Mouse (Mus musculus): ENCODE measurements around the gene Phb.

Phb gene

DNA sequence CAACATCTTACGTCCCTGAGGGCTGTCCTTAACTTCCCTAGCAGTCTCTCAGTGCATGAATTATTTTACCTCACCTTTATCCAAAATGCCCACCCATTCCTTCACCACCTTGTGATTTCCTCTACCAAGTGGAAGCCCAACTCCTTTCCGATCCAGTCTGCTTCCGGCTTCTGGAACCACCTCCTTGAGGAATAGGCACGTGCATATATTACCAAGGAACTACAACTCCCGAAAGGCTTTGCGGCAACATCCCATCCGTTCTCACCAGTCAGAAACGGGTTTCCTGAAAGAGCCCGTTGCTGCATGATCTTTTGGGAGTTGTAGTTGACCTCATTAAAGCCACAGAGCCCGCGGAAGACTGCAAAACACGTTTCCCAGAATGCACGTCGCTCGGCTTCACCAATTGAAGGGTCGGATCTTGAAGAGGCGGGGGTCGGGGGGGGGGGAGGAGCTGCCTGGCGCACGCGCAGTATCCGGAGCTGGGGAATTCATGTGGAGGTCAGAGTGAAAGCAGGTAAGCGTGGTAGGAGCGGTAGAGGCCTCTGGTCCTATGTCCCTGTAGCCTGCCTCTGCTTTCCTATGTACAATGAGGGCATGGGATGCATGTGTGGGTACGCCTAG is at the start of gene Phb:
Gene Phb (plus strand): TSS at position 429 of the 621 bp plus-strand sequence.
- DNase-seq, result peak; percentile 89

DNA sequence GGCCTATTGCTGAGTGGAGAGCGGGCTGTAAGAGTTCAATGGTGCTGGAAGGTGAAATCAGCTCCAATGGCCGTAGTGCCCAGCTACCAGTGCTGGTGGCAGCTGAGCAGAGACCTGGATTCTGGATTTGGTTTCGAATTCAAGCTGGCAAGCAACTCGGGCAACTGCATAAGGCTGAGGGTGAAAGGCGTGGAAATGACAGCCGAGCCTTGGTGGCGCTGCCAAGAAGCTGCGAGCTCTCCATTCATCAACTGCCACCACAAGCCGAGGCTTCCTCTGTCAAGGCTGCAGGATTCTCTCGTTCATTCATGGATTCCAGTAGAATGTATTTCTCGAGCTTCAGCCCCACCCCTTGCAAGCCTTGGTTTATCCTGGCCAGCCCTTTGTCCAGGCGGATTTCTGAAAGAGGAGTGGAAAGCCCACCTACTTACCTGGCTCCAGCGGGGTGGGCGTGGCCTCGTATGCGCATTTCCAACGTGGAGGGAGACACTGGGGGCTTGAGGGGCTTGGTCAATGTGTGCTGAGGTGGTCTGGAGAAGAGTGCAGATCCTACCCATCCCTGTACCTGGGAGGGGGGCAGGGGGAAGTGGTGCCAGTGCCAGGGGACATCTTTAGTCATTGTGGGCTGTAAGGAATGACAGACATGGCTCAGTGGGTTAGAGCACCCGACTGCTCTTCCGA is 48.8 kb upstream of the Phb start:
- no peak for DNase-seq

DNA sequence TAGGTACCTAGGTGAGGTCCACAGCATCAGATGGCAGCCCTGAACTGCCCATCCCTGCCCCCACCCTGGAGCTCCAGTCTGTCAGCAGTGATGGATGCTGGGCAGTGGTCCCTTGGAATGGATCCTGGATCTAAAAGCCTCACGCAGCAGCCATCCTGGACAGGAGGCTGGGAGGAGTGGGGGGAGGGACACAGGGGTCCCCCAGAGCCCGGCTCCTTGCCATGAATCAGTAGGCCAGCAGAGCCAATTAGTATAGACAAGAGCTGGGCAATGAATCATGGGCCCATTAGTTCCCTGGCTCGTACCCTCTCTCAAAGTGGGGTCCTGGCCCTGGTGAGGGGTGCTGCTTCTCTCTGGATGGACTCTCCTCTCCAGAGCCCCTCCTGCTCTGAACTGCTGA is 47.7 kb upstream of the Phb start:
- DNase-seq, result no peak

DNA sequence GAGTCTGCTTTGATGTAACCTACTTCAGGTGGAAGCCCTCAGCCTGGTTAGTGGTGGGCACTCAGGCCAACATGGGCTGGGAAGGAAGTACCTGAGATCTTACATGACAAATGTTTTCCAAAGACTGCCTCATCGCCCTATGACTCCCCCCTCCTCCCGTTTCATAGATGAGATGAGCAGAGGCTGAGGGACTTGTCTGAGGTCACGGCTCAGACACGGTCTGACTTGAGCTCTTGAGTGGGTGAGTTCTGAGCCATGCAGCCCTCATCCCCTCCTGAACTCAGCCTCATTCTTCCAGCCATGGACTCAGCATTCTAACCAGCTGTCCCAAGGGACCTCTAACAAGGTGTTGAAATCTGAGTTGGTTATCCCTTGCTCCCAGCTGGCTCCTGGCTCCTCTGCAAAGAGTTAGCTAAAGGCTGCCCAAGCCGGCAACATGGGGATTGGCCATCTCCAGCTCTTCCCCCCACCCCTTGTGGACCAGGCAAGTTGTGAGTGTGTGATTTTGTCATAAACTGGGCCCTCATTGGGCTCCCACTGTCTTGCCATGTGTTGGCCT is 46.8 kb upstream of the Phb start:
- DNase-seq, result no peak

DNA sequence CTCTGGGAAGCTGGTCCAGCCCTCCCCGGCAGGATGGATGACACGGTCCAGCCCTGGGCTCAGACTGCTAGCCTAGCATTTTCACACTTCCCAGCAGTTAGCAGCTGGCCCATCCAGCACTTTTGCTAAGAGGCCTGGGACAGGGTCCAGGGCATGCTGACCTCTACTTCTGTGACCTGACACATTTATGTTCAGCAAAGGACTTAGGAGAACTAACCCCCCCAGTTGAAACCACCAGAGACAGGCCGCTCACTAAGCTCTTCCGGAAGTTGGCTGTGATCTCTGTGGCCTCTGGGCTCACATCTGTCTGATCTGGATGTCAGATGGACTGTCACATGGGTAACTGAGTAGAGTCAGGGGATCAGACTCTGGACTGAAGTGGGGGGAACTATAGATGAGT is 45.7 kb upstream of the Phb start:
- no peak for DNase-seq

DNA sequence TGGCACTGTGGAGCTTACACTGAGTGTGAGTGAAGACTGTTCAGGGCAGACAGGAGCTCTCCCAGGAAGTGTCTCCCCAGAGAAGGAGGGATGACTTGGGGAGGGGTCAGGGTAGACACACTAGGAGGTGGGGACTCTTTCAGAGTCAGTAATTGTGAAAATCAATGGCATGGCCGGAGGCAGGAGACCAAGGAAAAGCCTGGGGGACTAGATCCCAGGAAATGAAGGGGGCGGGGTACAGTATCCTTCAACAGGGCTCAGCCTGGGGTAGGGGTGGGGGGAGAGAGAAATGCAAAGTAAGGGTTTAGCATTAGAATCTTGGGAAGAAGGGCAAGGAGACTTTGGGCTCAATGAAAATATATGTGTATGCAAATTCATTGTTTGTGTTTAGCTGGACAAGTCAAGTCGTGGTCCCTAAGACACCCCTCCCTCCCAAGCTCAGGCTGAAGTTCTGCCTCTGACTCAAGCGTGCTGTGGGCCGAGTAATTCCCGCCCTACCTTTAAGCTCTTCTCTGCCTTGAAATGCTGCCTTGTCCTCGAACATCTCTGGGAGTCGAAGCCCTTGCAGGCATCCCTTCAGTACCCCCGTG is 45.1 kb upstream of the Phb start:
- DNase-seq, result no peak

DNA sequence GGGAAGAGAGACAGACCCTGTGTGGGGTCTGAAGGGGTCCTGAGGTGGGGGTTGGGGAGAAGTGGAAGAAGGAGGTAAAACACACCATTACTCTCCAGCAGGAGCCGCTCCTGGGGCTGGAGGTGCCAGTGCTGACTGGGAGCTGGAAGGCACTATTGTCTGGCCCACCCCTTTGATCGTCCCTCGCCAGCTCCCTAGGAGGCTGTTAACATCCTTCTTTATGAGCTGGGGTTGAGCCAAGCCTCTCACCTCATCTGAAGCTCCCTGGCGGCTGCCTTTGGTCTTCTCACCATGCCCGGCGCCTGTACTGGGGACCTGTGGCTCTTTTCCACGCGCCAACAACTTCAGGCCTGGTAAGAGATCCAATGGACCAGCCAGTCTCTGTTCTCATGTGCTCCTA is 44.3 kb upstream of the Phb start:
- DNase-seq, result no peak

DNA sequence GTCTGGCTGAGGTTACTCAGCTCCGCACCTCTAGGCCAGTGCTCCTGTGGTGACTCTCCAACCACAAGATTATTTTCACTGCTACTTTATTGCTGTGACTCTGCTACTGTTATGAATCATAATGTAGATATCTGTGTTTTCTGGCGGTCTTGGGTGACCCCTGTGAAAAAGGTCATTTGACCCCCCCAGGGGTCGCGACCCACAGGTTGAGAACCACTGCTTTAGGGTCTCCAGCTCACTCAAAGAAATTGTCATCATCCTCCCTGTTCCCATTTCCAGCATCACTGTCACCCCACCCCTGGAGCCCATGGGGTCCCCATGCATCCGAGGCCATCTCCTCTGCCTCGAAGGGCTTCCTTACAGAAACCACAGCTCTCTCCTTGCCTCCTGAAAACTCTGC is 36.2 kb upstream of the Phb start:
- no peak for DNase-seq

DNA sequence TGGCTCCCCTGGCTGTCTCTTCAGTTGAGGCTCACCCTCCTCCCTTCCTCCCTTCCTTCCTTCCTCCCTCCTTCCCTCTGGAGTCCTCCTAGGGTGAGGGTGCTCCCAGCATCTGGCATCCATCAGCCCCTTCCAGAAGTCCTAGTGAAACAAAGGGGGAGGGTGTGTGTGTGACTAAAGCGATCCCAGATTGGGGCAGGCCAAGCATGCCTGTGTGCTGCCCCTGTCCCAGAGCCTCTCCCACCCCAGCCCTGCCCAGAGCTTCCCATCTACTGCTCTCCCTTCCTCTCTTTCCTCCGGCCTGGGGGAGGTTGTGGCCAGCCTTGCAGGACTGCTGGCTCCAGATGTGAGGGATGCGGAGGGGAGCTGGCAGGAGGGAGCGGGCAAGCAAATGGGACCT is 35.5 kb upstream of the Phb start:
- DNase-seq, result no peak

DNA sequence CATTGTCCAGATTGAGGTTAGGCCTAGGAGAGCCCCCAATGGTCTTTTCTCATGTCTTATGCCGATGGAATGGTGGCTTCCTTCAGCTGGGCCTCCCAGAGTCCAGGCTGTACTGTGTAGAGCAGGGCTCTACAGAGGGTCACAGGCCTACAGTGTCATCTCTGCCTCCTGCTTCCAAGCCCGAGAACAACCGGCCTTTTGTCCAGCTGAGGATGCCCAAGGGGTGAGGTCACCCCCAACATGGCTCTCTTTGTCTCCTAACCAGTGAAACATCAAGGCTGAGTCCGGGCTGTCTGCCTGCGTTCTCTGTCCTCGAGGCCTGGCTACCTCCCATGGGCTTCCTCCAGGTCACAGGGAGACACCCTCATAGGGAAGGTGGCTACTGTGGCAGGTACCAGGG is 34.3 kb upstream of the Phb start:
- DNase-seq, result no peak

DNA sequence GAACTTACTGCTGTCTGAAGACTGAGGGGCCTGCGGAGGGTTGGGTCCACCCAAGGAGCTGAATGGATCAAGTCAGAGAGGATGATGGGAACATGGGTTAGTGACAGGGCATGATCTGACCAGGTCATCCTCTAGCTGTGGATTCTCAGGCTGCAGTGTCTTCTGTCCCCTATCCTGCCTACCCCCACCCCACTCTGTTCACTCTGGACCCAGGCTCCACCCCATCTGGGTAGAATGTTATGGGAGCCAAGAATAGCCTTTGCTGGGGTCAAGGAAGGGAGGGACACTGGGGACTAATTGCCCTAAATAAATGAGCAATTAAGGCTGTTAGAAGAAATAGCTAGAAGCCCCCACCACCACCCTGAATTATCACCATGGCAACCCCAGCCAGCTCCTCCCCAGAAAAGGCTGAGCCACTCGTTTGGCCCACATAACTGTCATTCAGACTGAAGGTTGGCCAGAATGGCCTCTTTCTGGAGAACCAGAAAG is 33.2 kb upstream of the Phb start:
- DNase-seq, result no peak

DNA sequence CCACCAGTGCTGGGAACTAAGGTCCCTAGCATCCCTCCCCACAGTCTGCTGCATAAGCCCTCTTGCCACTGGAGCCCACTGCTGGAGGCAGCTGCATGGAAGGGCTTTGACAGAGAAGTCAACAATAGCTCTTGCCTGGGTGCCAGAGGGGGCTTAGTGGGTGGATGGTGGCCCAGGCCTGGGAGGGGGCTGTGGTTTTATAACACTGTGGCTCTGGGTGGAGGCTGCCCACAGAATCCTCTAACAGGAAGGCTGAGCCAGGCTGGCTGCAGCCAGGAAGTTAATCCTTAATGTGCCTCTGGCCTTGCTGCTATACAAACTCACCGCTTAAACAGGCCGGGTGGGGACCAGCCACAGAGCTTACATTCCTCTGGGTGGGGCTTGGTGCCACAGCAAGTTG is 31.7 kb upstream of the Phb start:
- no peak for DNase-seq

DNA sequence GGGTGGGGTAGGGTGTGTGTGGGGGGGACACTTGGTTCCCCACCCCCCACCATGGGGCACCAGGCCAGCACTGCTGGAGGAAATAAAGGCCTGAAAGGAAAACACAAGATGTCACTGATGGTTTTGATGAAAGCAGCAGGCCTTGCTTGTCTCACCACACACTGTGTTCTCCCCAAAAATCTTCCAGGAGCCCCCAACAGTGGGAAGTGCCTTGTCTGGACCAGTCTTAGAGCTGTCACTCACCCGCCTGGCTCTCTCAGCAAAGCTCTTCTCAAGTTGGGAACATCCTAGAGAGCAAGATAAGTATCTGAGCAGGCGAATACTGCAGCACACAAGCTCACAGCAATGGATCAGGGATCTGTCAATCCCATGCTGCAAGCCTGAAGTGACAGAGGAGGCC is 26.0 kb upstream of the Phb start:
- DNase-seq, result no peak

DNA sequence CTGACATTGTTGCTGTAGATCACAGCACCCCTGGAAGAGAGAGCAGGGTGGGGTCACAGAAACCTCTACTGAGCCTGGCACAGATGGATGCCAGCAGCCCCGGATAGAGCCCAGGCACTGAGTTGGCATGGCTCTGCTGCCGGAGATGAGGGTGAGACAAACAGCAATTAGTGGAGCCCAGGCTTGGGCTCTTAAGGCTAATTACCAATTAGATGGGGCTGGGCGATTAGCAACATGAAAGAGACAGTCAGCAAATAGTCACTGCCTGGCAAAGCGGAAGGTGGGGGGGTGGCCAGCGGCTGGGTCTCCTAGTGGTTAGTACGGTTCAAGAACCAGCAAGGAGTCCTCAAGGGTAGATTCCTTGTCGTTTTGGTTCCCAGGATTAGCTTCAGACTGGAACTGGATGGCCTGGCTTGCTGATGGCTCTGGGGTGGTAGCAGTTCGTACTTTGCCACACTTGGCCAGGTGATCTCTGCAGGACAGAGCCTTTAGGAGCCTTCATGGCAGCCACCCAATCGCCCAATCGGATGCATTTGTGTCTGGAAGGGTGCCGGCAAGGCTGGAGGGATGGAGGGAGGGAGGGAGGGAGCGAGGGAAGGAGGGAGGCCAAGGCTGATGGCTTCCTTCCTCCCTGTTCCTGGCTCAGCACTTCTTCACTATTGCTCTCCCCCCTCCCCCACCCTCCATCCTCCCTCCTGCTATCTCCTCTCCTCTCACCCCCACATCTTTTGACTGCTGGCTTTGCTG is 24.1 kb upstream of the Phb start:
- no peak for DNase-seq

DNA sequence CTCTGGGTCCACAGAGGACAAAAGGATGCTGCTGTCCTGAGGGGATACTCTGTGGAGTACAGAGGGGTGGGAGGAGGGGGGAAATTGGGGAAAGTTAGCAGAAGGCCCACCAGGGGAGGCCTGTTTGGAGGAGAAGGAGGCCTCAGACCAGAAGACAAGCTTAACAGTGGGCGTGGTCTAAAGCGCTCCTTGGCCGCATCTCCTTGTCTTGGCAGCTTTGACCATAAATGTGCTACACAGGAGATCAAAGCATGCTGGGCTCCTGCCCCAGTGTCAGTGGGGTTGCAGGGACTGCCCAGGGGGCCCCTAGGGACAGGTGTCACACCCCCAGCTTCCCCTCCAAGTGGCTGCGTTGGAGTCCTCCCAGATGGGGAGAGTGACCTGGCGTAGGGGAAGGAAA is 22.9 kb upstream of the Phb start:
- no peak for DNase-seq

DNA sequence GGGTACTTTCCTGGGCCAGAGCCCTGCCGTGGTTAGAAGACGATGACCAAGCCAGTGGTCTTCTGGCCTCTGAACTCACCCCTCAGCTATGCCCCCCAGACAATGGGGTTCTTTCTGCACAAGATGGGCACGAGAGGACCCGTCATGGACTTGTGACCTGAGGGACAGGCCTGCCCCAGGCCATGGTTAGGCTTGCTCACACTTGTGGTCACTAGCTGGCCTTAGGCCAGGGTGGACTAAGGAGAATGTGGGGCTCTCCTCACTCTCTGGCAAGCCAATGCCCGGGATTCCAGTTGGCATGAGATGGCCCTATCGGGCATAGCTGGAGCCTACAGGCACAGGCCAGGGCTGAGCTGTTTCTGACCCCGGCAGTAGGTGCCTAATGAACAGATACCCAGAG is 22.4 kb upstream of the Phb start:
- no peak for DNase-seq

DNA sequence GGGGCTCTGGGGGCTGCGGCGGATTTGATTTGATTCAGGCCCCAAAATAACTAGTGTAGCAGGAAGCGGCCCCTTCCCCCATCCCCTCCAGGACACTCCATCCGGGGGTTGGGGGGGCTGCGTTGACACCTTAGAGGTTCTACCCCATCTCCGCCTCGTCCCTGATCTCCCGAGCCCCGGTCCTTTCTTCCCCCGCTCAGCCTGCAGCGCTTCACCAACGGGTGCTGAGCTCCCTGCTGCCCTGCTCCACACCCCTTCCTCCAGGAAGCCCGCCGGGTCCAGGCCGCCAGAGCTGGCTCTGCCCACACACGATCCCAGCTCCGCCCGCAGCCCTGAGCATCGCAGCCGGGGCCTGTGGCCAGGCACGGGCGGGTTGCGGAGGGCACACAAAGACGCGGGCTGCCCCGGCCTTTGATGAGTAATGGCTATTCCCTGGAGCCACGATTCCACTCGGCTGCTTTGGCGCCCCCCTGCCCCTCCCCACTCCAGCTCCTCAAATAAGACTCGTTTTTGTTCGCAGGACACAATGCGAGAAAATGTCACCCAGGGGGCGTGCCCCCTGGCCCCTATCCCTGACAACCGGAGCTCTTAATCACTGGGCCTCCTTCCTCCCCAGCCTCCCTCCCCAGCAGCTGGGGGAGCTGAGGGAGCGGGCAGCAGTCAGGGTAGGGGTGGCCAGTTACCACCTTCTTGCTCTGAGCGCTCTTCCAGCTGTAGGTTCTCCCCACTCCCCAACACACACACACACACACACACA is 21.2 kb upstream of the Phb start:
- peak; percentile 33 for DNase-seq

DNA sequence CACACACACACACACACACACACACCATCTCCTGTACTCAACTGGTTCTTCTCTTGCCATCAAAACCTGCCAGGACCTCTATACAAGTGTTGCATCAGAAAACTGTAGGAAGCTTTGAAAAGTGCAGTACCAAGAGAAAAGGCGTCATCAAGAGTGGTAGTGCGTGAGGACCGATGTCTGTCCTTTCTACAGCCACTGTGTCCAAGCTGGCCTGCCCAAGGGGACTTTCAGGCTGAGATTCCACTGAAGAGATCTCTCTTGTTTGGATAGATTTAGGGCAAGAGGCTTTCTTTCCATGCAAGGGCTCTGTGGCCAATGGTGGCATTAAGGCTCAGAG is 20.6 kb upstream of the Phb start:
- no peak for DNase-seq

DNA sequence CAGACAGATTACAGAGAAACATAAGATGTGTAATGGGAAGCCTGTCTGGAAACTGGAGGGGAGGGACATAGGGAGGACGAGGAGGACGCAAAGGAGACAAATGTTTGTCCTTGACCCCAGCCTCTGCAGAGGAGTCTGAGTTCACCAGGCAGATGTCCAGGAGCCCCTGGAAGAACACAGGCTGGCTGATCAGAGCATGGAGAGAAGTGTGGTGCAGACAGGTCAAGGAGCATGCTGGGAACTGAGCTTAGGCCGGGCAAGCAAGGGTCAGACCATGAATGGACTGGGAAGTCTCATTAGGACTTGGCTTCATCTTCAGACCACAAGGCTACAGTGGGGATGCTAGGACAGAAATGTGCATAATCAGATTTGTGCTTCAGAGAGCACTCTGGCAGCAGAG is 19.0 kb upstream of the Phb start:
- no peak for DNase-seq

DNA sequence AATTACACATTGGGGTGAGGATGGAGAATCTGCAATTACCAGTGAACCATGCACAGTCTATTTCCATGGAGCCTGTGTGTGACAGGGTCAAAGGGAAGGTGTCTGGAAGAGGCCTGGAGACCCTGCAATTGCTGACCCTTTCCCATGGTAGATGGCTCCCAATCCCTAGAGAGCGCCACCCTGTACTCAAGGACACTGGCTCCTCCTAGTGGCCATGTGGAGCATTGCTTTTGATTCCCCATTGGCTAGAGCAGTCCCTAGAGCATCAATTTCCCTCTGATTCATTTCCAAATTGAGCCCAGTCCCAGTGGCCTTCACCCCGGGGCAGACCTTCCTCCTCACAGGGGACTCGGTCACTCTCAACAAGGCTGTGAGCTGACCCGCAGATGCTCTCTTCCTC is 17.9 kb upstream of the Phb start:
- peak; percentile 80 for DNase-seq

DNA sequence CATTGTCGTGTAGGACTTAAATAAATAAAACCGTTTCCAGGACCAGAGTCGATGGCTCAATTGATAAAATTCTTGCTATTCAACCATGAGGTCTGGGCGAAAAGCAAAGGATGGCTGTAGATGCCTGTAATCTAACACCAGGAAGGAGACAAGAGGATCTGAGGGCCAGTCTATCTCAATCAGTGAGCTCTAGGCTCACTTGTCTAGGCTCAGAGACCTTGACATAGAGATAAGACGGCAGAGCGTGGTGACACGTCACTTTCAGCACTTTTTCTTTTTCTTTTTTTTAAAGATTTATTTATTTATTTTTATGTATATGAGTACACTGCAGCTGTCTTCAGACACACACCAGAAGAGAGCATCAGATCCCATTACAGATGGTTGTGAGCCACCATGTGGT is 17.2 kb upstream of the Phb start:
- no peak for DNase-seq

DNA sequence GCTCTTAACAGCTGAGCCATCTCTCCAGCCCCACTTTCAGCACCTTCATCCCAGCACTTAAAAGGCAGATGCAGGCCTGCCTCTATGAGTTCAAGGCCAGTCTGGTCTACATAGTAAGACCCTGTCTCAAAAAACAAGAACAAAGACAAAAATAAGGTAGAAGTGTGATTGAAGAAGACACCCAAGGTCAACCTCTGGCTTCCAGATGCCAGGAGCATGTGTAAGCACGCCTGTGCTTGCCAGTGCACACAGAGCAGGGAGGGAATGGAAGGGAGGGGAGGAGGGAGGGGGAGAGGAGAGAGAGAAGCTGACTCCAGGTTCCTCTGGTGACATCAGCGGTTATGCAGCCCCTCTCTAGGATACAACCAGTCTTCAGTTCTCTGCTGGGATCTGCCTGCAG is 16.8 kb upstream of the Phb start:
- DNase-seq, result no peak

DNA sequence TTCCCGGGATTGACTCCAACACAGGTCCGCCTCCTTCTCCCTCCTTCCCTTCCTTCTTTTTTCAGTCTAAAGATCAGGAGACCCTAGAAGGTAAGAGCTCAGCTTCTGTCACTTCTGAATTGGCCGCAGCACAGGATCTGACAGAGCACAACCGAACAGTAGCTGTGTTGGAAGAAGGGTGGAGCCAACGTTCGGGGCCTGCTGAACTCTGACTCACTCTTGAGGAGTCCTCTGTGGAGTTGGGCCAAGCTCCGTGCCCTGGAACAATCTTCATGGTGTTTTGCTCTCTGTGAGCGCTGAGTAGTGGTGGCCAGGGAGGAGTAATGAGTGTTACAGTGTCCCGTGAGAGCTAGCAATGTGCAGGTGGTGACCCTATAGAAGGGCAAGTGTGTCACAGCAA is 15.8 kb upstream of the Phb start:
- no peak for DNase-seq

All from thymus, postnatal 4 days (tissue).